Mouse (Mus musculus) heart, embryonic 11.5 days (tissue): ENCODE results near the gene Zpr1. TPM values are rescaled to one million over a fixed set of nuclear protein-coding genes. Genes with fewer than 3 reads are reported as not detected.

Source experiments
- ATAC-seq: fragments of 200-750 bp; cut with Nextera tagmentation; replicated peaks from 2 replicates; pipeline ENCODE4 v1.8.0; 2017; ENCODE audit warnings: moderate library complexity; ENCODE audit not compliant: insufficient number of reproducible peaks, low FRiP score, low TSS enrichment
- H3K27ac ChIP-seq: fragments of 300-500 bp; sonication (generic); 2 replicates; pipeline ENCODE4 v1.5.1; 2014; ENCODE audit warnings: mild to moderate bottlenecking, low read depth, low read length
- H3K27me3 ChIP-seq: fragments of 300-500 bp; sonication (generic); 2 replicates; pipeline ENCODE4 v1.6.1; 2014; ENCODE audit warnings: mild to moderate bottlenecking, low read length, mixed read lengths; ENCODE audit not compliant: control insufficient read depth, insufficient read depth
- H3K36me3 ChIP-seq: fragments of 300-500 bp; sonication (generic); 2 replicates; pipeline ENCODE4 v1.6.1; 2014; ENCODE audit warnings: mild to moderate bottlenecking, low read length, moderate library complexity, mixed read lengths; ENCODE audit not compliant: control insufficient read depth, insufficient read depth
- H3K4me1 ChIP-seq: fragments of 300-500 bp; sonication (generic); 2 replicates; pipeline ENCODE4 v1.6.1; 2014; ENCODE audit warnings: low read length; ENCODE audit not compliant: control insufficient read depth, insufficient read depth
- H3K4me2 ChIP-seq: fragments of 300-500 bp; sonication (generic); 2 replicates; pipeline ENCODE4 v1.6.1; 2014; ENCODE audit warnings: mild to moderate bottlenecking, moderate library complexity
- H3K4me3 ChIP-seq: fragments of 300-500 bp; sonication (generic); 2 replicates; pipeline ENCODE4 v1.5.1; 2014; ENCODE audit warnings: low read depth, low read length
- H3K9ac ChIP-seq: fragments of 300-500 bp; sonication (generic); 2 replicates; pipeline ENCODE4 v1.6.1; 2014; ENCODE audit warnings: mild to moderate bottlenecking, low read depth, low read length, moderate library complexity
- H3K9me3 ChIP-seq: fragments of 300-500 bp; sonication (generic); replicated peaks from 2 replicates; pipeline ENCODE4 v1.6.1; 2016; ENCODE audit warnings: low read length; ENCODE audit not compliant: control insufficient read depth
- WGBS: fragments of 180-500 bp; shearing (Covaris S2); extraction: QIAGEN DNeasy Blood & Tissue Kit; methylation state at CpG from one replicate; pipeline ENCODE4 v1.1.7; 2014; ENCODE audit not compliant: insufficient replicate concordance; 5-methylcytosine and 5-hydroxymethylcytosine counted together
- polyA plus RNA-seq: library from polyadenylated mRNA; unstranded; fragments of >200 nt; fragmentation: Nextera tagmentation; extraction: Ambion mirVana; gene quantifications from 2 replicates; pipeline ENCODE4 v1.2.1, GENCODE M21; 2014

Gene Zpr1
- polyA plus RNA-seq, 1 experiment from 2014 or later = 46.4 TPM

GRCm38 (mm10) chr9:46327706-46328571, 55.1 kb downstream of the Zpr1 start:
- H3K27ac ChIP-seq = no peak overlapping the region
- H3K9ac ChIP-seq = peak overlapping the region; percentile 71; the same call in 1 of the 2 replicates
- peak overlapping the region; percentile 41 for H3K4me3 ChIP-seq
- 59% methylated on average over 25 of the region's 25 CpGs for WGBS
- H3K4me1 ChIP-seq = peaks cover 5% of the 10 kb centered on the region
- no peaks in the 10 kb centered on the region for H3K9me3 ChIP-seq
- H3K4me2 ChIP-seq = peak overlapping the region; percentile 73
- no peaks in the 10 kb centered on the region for H3K36me3 ChIP-seq
- H3K27me3 ChIP-seq = no peaks in the 10 kb centered on the region
- no peak for ATAC-seq

DNA sequence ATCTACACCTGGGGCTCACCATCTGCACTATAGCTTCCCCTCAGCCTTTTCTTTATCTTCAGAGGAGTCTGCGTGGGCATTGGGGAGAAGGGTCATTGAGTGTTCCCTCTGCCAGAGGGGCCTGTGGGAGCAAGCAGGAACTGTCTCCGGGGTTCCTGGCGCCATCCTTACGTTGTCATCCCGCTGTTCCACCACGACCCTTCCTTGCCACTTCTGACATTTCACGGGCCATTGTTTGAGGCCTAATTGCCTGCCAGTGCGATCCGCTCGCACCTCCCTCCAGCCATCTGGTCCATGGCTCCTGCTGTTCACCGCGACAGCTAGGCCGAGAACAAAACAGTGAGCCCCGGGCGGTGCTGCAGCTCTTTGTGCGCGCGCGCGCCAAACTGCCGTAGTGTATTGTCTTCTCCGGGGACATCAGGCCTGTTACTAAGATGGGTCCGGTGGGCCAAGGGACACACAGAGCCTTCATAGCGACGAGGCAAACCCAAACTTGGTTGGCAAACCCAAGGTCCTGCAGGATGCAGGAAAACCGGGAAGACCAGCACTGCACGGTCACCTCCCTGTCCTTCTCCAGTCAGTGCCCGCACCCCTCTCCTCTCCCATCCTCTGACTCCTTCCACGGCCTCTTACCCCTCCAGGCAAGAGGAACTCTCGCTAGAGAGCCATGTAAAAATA, 55.8 kb downstream of the Zpr1 start:
- peak overlapping the region; percentile 57; the same call in 1 of the 2 replicates for H3K27ac ChIP-seq
- 4% methylated on average over 30 of the region's 30 CpGs for WGBS
- peak overlapping the region; percentile 73 for H3K4me2 ChIP-seq
- H3K36me3 ChIP-seq = no peaks in the 10 kb centered on the region
- peaks cover 4% of the 10 kb centered on the region; the same call in 1 of the 2 replicates for H3K27me3 ChIP-seq
- H3K9me3 ChIP-seq = no peaks in the 10 kb centered on the region
- peak overlapping the region; percentile 71 for H3K9ac ChIP-seq
- H3K4me1 ChIP-seq = peaks cover 5% of the 10 kb centered on the region
- ATAC-seq = no peak
- peak overlapping the region; percentile 41 for H3K4me3 ChIP-seq

- H3K9ac ChIP-seq = peak overlapping the region; percentile 71
- no peaks in the 10 kb centered on the region for H3K36me3 ChIP-seq
- peaks cover 5% of the 10 kb centered on the region for H3K4me1 ChIP-seq
- H3K9me3 ChIP-seq = no peaks in the 10 kb centered on the region
- H3K27me3 ChIP-seq = peaks cover 4% of the 10 kb centered on the region; the same call in 1 of the 2 replicates
- peak overlapping the region; percentile 41 for H3K4me3 ChIP-seq
- WGBS = 2% methylated on average over 19 of the region's 19 CpGs
- H3K4me2 ChIP-seq = peak overlapping the region; percentile 73
- no peak for ATAC-seq
- H3K27ac ChIP-seq = peak overlapping the region; percentile 57; the same call in 1 of the 2 replicates
Measured at GRCm38 (mm10) chr9:46329250-46329648, 56.4 kb downstream of the Zpr1 start.

DNA sequence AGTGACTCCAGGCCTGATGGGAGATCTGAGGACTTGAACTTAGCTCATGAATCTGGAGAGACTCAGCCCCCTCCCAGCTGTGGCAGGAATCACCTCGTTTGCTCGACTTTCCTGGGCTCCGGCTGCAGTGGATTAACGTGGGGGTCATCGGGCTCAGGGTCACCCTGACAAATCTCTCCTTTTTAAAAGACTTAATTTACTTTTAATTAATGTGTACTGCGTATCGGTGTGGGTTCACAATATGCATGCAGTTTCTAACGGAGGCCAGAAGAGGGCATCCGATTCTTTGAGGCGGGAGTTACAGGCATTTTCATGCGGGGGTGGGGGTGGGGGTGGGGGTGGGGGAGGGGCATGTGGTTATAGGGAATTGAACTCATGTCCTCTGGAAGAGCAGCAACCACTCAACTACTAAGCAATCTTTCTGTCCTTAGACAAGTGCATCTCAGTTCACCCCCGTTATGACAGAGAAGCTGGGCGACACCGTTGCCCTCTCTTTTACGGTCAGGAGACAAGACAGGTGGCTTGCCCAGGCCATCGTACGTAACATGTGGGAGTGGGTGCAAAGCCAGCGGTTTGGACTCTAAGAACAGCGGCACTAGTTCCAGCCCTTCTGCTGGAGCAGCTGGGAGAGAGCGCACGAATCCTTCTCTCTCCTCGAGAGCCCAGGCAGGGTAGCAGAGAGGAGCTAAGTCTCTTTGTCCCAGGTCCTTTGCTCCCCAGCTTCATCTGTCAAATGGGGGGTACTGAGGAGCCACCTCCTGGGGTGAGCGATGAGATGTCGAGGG, 57.1 kb downstream of the Zpr1 start:
- 16% methylated on average over 24 of the region's 24 CpGs for WGBS
- Histone ChIP-seq H3K36me3 (no peaks in the 10 kb centered on the region), H3K4me1 (peaks cover 5% of the 10 kb centered on the region), H3K9ac (no peak overlapping the region), H3K9me3 (no peaks in the 10 kb centered on the region), H3K4me3 (no peak overlapping the region), H3K27me3 (peaks cover 4% of the 10 kb centered on the region; the same call in 1 of the 2 replicates), H3K27ac (no peak overlapping the region), H3K4me2 (peak overlapping the region; percentile 73)
- no peak for ATAC-seq

DNA sequence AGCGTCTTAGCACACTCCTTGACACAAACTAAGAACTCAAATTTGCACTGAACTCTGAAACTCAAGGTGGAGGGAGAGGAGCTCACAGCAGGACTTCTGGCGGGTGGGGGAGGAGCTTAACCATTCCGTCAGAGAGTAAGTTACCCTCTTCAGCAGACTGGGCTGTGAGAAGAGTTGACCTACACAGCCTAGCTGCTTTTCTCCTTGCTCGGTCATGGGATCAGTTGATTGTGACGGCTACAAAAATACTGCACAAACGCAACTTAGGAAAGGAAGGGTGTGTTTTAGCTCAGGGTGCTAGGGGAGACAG, 57.7 kb downstream of the Zpr1 start:
- peaks cover 7% of the 10 kb centered on the region; the same call in 1 of the 2 replicates for H3K27me3 ChIP-seq
- WGBS = 31% methylated on average over 6 of the region's 6 CpGs
- H3K36me3 ChIP-seq = no peaks in the 10 kb centered on the region
- H3K4me1 ChIP-seq = peaks cover 5% of the 10 kb centered on the region
- H3K9ac ChIP-seq = no peak overlapping the region
- H3K9me3 ChIP-seq = no peaks in the 10 kb centered on the region
- no peak for ATAC-seq
- no peak overlapping the region for H3K27ac ChIP-seq
- peak overlapping the region; percentile 29; the same call in 1 of the 2 replicates for H3K4me2 ChIP-seq
- no peak overlapping the region for H3K4me3 ChIP-seq

GRCm38 (mm10) chr9:46331301-46331700, 58.4 kb downstream of the Zpr1 start:
- WGBS = 80% methylated on average over 1 of the region's 1 CpGs
- Histone ChIP-seq H3K27me3 (peaks cover 7% of the 10 kb centered on the region; the same call in 1 of the 2 replicates), H3K4me3 (no peak overlapping the region), H3K9ac (no peak overlapping the region), H3K4me2 (no peak overlapping the region), H3K4me1 (peaks cover 5% of the 10 kb centered on the region), H3K36me3 (no peaks in the 10 kb centered on the region), H3K27ac (no peak overlapping the region), H3K9me3 (no peaks in the 10 kb centered on the region)
- ATAC-seq = no peak

Other genes with a start within 250 kb of the Zpr1 start
- gene Apoa1, start 44.5 kb upstream of the Zpr1 start, polyA plus RNA-seq = 5.7 and 29.6 TPM in 2 replicates
- not detected in 2 replicates for gene Apoc3, start 37.4 kb upstream of the Zpr1 start, polyA plus RNA-seq
- not detected in 2 replicates for gene Apoa4, start 32.4 kb upstream of the Zpr1 start, polyA plus RNA-seq
- not detected in 2 replicates for gene Apoa5, start 4.4 kb upstream of the Zpr1 start, polyA plus RNA-seq
- gene Bud13, start 9.9 kb downstream of the Zpr1 start, polyA plus RNA-seq = 16.6 and 17.0 TPM in 2 replicates
- not detected in 2 replicates for gene 4931429L15Rik, start 46.9 kb downstream of the Zpr1 start, polyA plus RNA-seq